Mouse (Mus musculus) brain, embryonic 14.5 days (tissue): Measurements from ENCODE around the gene Commd8.

ENCODE experiments used
- CTCF ChIP-seq: fragments of 200-500 bp; IDR thresholded peaks from 2 replicates; pipeline ENCODE4 v1.5.1; 2012; ENCODE audit warnings: inconsistent platforms, mild to moderate bottlenecking, moderate library complexity, borderline replicate concordance; ENCODE audit not compliant: insufficient read depth, insufficient read length; ENCODE audit errors: extremely low read depth
- POLR2A ChIP-seq: fragments of 200-500 bp; IDR thresholded peaks from 2 replicates; pipeline ENCODE4 v1.6.1; 2012; ENCODE audit warnings: mild to moderate bottlenecking, inconsistent platforms, borderline replicate concordance; ENCODE audit not compliant: poor library complexity, insufficient read depth, insufficient read length, severe bottlenecking; ENCODE audit errors: extremely low read depth

GRCm38 (mm10) chr5:72201600-72201999, 33.6 kb upstream of the Commd8 start:
- TF ChIP-seq CTCF: no peak
- no peak for TF ChIP-seq POLR2A
